Mouse (Mus musculus) cerebellum, adult 2 months (tissue): ENCODE results near the gene Pbld1.

ENCODE experiments used
- CTCF ChIP-seq: fragments of 200-500 bp; IDR thresholded peaks from 2 replicates; pipeline ENCODE4 v1.5.1; 2011; ENCODE audit warnings: low read depth, mild to moderate bottlenecking, control low read depth, low read length, moderate library complexity, borderline replicate concordance; ENCODE audit not compliant: insufficient read depth
- POLR2A ChIP-seq: fragments of 200-500 bp; IDR thresholded peaks from 2 replicates; pipeline ENCODE4 v1.6.1; 2011; ENCODE audit warnings: low read length, control low read depth, borderline replicate concordance; ENCODE audit not compliant: insufficient read depth

GRCm38 (mm10) chr10:63099521-63099920, 39.6 kb downstream of the Pbld1 start, which contains the start of gene Atoh7:
- TF ChIP-seq CTCF (no peak), POLR2A (peak; percentile 78)
